8 mouse cellular contexts compared by ENCODE assay signal in the genomic region with DNA sequence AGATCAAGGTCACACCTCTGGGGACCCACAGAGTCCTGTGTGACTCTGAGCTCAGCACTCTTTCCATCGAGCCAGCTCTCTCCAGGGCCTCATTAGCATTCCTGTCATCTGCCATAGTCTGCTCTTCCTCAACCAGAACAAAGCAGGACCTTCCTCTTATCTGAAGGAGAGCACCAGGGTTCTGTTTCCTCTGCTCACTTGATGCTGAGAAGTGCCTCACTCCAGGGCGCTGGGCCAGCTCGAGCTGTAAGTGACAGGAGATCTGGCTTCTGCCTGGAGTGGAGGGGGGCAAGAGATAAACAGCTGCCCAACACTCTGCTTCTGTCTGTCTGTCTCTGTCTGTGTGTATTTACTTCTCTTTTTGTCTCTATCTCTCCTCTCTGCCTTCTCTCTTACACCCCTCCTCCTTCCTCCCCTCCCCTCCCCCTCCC. TPM values are rescaled to one million over a fixed set of nuclear protein-coding genes. Genes with fewer than 3 reads are reported as not detected.
DNase-seq lines count a peak whose midpoint lies in the region; ATAC-seq and TF ChIP-seq lines count a peak whose summit lies in the region.

No protein-coding gene starts in this region.

- no peak for ATAC-seq in lung, postnatal 0 days
- 0 out of 2 replicates have a peak, but pooled peaks have one; percentile 32 for ATAC-seq in hindbrain, embryonic 13.5 days (ENCODE audit: low FRiP score)
- ATAC-seq in neural tube, embryonic 13.5 days (ENCODE audit: low read depth) = 0 out of 2 replicates have a peak, but pooled peaks have one; percentile 11

- no peak for TF ChIP-seq EP300 in lung, postnatal 0 days (IDR thresholded peaks at IDR 0.05)

- no peaks in the 10 kb centered on the region for H3K27me3 ChIP-seq in lung, postnatal 0 days (replicated peaks; ENCODE audit: insufficient read depth, low read length)
- H3K27me3 ChIP-seq in embryonic facial prominence, embryonic 10.5 days (replicated peaks; ENCODE audit: low read depth, poor library complexity, severe bottlenecking) = no peaks in the 10 kb centered on the region
- H3K27me3 ChIP-seq in hindbrain, embryonic 13.5 days = no peaks in the 10 kb centered on the region
- no peaks in the 10 kb centered on the region for H3K27me3 ChIP-seq in neural tube, embryonic 13.5 days

- TF ChIP-seq CTCF in lung, postnatal 0 days (IDR thresholded peaks at IDR 0.05) = no peak

- H3K27ac ChIP-seq in lung, postnatal 0 days (ENCODE audit: low read length) = no peak overlapping the region
- H3K27ac ChIP-seq in embryonic facial prominence, embryonic 10.5 days (replicated peaks) = peak overlapping the region; percentile 63
- 0 out of 2 replicates have a peak overlapping the region, but pooled peaks have one; percentile 14 for H3K27ac ChIP-seq in hindbrain, embryonic 13.5 days
- peak overlapping the region; percentile 59 for H3K27ac ChIP-seq in neural tube, embryonic 13.5 days (replicated peaks)

- WGBS in lung, postnatal 0 days = 0% methylated on average over 3 of the region's 3 CpGs
- 11% methylated on average over 3 of the region's 3 CpGs for WGBS in embryonic facial prominence, embryonic 10.5 days
- WGBS in hindbrain, embryonic 13.5 days = 11% methylated on average over 3 of the region's 3 CpGs
- 9% methylated on average over 3 of the region's 3 CpGs for WGBS in neural tube, embryonic 13.5 days

- H3K4me3 ChIP-seq in lung, postnatal 0 days (ENCODE audit: low read depth, low read length) = no peak overlapping the region
- H3K4me3 ChIP-seq in embryonic facial prominence, embryonic 10.5 days = 0 out of 2 replicates have a peak overlapping the region, but pooled peaks have one; percentile 11
- no peak overlapping the region for H3K4me3 ChIP-seq in hindbrain, embryonic 13.5 days
- H3K4me3 ChIP-seq in neural tube, embryonic 13.5 days = no peak overlapping the region

- no peaks in the 10 kb centered on the region for H3K4me1 ChIP-seq in lung, postnatal 0 days (ENCODE audit: insufficient read depth, low read depth, low read length)
- H3K4me1 ChIP-seq in embryonic facial prominence, embryonic 10.5 days = peaks cover 20% of the 10 kb centered on the region
- peaks cover 8% of the 10 kb centered on the region for H3K4me1 ChIP-seq in hindbrain, embryonic 13.5 days (replicated peaks)
- H3K4me1 ChIP-seq in neural tube, embryonic 13.5 days (replicated peaks) = peaks cover 9% of the 10 kb centered on the region

- no peaks in the 10 kb centered on the region for H3K36me3 ChIP-seq in lung, postnatal 0 days (ENCODE audit: insufficient read depth, low read length)
- H3K36me3 ChIP-seq in embryonic facial prominence, embryonic 10.5 days (replicated peaks) = no peaks in the 10 kb centered on the region
- H3K36me3 ChIP-seq in hindbrain, embryonic 13.5 days = no peaks in the 10 kb centered on the region
- H3K36me3 ChIP-seq in neural tube, embryonic 13.5 days = no peaks in the 10 kb centered on the region

- peak; percentile 22 for DNase-seq in lung, postnatal 14 days
- DNase-seq in lung, postnatal 0 days (ENCODE audit: low spot score) = no peak
- peak; percentile 22 for DNase-seq in embryonic facial prominence, embryonic 10.5 days (ENCODE audit: low spot score)
- DNase-seq in frontal cortex, postnatal 36 days (ENCODE audit: low spot score in 2 of 2) = no peak
- no peak for DNase-seq in layer of hippocampus, postnatal 10 days (ENCODE audit: low spot score in 2 of 2)
- DNase-seq in gastrocnemius, postnatal 4 days (ENCODE audit: low spot score in 2 of 2) = no peak

- H3K9ac ChIP-seq in lung, postnatal 0 days (replicated peaks; ENCODE audit: low read depth) = no peak overlapping the region
- no peak overlapping the region for H3K9ac ChIP-seq in hindbrain, embryonic 13.5 days
- H3K9ac ChIP-seq in neural tube, embryonic 13.5 days = peak overlapping the region; percentile 36; the same call in 1 of the 2 replicates

- H3K9me3 ChIP-seq in lung, postnatal 0 days (ENCODE audit: low read length) = no peaks in the 10 kb centered on the region
- H3K9me3 ChIP-seq in embryonic facial prominence, embryonic 10.5 days = no peaks in the 10 kb centered on the region
- no peaks in the 10 kb centered on the region for H3K9me3 ChIP-seq in hindbrain, embryonic 13.5 days
- no peaks in the 10 kb centered on the region for H3K9me3 ChIP-seq in neural tube, embryonic 13.5 days

- no peak overlapping the region for H3K4me2 ChIP-seq in lung, postnatal 0 days (replicated peaks; ENCODE audit: low read depth, low read length)
- H3K4me2 ChIP-seq in hindbrain, embryonic 13.5 days = no peak overlapping the region
- no peak overlapping the region for H3K4me2 ChIP-seq in neural tube, embryonic 13.5 days

RNA-seq across cellular contexts. Expression of gene Herc1, which starts 55.3 kb away (rescaled TPM):
- polyA plus RNA-seq in lung, postnatal 0 days (2015; fragmentation: Nextera tagmentation; extraction: Ambion mirVana) = 11.8 and 12.9 TPM in 2 replicates
- polyA plus RNA-seq in embryonic facial prominence, embryonic 10.5 days (2016; fragmentation: Nextera tagmentation; extraction: Ambion mirVana) = 25.7 and 27.2 TPM in 2 replicates
- 47.8 and 48.9 TPM in 2 replicates for polyA plus RNA-seq in hindbrain, embryonic 13.5 days (2015; fragmentation: Nextera tagmentation; extraction: Ambion mirVana)
- 41.4 and 42.5 TPM in 2 replicates for polyA plus RNA-seq in neural tube, embryonic 13.5 days (2015; fragmentation: Nextera tagmentation; extraction: Ambion mirVana)
- total RNA-seq in layer of hippocampus, postnatal 10 days (2021) = 100 to 1,000 TPM; 114 to 122 TPM
- 10 to 100 TPM; 35.7 to 38.7 TPM for total RNA-seq in gastrocnemius, postnatal 4 days (2021)

Comparison
In these comparisons a context has a peak if more than half of its experiments do, and no peak if none do; other contexts are left out.
1. DNase-seq: peak in lung, postnatal 14 days (single experiment) and embryonic facial prominence, embryonic 10.5 days (single experiment); none in lung, postnatal 0 days (single experiment), frontal cortex, postnatal 36 days (0 of 2), layer of hippocampus, postnatal 10 days (0 of 2) and gastrocnemius, postnatal 4 days (0 of 2).